ENCODE assay signal across 26 mouse cellular contexts in the genomic region with DNA sequence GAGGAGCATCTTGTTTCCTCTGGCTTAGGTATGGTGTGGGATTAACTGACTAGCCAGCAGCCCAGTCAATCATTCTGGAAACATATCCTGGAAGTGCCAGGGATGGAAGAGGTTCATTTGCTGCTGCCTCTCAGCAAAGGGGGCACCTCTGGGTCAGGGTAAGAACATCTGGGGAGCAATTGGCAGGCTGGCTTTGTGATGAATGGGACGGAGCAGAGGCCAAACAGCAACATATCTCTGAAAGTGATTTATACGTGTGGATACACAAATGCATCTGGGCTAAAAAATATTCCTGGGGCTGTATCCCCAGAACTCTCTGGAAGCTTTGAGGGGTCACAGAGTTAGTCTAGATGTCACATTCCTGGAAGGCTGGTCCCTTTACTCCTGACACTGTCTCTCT.
A peak's percentile ranks its signal among the peaks of the same experiment; 100 is the strongest.
DNase-seq lines count a peak whose midpoint lies in the region; ATAC-seq lines count a peak whose summit lies in the region.
"Had no signal": no experiment of that assay in that cellular context is flagged by ENCODE, and none has a peak within 500 bp of the region (broad histone marks: within the 10 kb centered on the region; RNA-seq: fewer than 3 reads in every experiment).

No protein-coding gene starts in this region.

- no peaks in the 10 kb centered on the region for H3K4me1 ChIP-seq in neural tube, embryonic 15.5 days
- H3K4me1 ChIP-seq in forebrain, embryonic 15.5 days = no peaks in the 10 kb centered on the region
- H3K4me1 ChIP-seq: forebrain, embryonic 13.5 days had no signal

- H3K4me3 ChIP-seq in neural tube, embryonic 15.5 days (replicated peaks) = no peak overlapping the region
- no peak overlapping the region for H3K4me3 ChIP-seq in forebrain, embryonic 15.5 days
- H3K4me3 ChIP-seq: embryonic facial prominence, embryonic 10.5 days; embryonic facial prominence, embryonic 12.5 days; forebrain, embryonic 13.5 days had no signal

- no peak for ATAC-seq in neural tube, embryonic 15.5 days (ENCODE audit: low FRiP score)
- no peak for ATAC-seq in forebrain, embryonic 15.5 days (replicated peaks)
- ATAC-seq: activated CD4-positive, CD25-positive, alpha-beta regulatory T cell, adult 4 months; CD4-positive, CD25-positive, alpha-beta regulatory T cell, adult 4 months; forebrain, embryonic 13.5 days; forebrain, embryonic 16.5 days; Patski had no signal

- no peak overlapping the region for H3K27ac ChIP-seq in neural tube, embryonic 15.5 days (replicated peaks)
- no peak overlapping the region for H3K27ac ChIP-seq in forebrain, embryonic 15.5 days (replicated peaks)
- H3K27ac ChIP-seq: embryonic facial prominence, embryonic 10.5 days; embryonic facial prominence, embryonic 12.5 days; forebrain, embryonic 13.5 days had no signal

- peaks cover 4% of the 10 kb centered on the region; the same call in 1 of the 2 replicates for H3K9me3 ChIP-seq in neural tube, embryonic 15.5 days (replicated peaks)
- H3K9me3 ChIP-seq in forebrain, embryonic 15.5 days = 0 out of 2 replicates have a peak, but pooled peaks cover 2% of the 10 kb centered on the region
- H3K9me3 ChIP-seq: forebrain, embryonic 13.5 days; G1E had no signal

- no peak overlapping the region for H3K9ac ChIP-seq in neural tube, embryonic 15.5 days (replicated peaks)
- no peak overlapping the region for H3K9ac ChIP-seq in forebrain, embryonic 15.5 days (replicated peaks)
- H3K9ac ChIP-seq: embryonic facial prominence, embryonic 12.5 days; forebrain, embryonic 13.5 days had no signal

- H3K36me3 ChIP-seq in neural tube, embryonic 15.5 days = no peaks in the 10 kb centered on the region
- H3K36me3 ChIP-seq in forebrain, embryonic 15.5 days = no peaks in the 10 kb centered on the region
- H3K36me3 ChIP-seq: embryonic facial prominence, embryonic 10.5 days; embryonic facial prominence, embryonic 12.5 days; G1E had no signal

- DNase-seq in embryo, embryonic 10 days (ENCODE audit: low spot score) = peak; percentile 33
- DNase-seq in embryo, embryonic 9.5 days (ENCODE audit: extremely low spot score) = no peak
- DNase-seq in neural tube, embryonic 10.5 days (ENCODE audit: extremely low spot score, low spot score) = peak; percentile 35
- DNase-seq in embryo, embryonic 11 days = peak; percentile 16
- peak; percentile 12 for DNase-seq in yolk sac, embryonic 10.5 days (ENCODE audit: low spot score)
- DNase-seq in spleen, postnatal 10 days (ENCODE audit: low spot score in 2 of 2) = no peak
- DNase-seq: adrenal gland, adult 8-10 months; adrenal gland, postnatal 14 days; adrenal gland, postnatal 36 days; B cell, adult 2 months; cerebellum, adult 11 months; cerebellum, adult 18-20 months; cerebellum, adult 8-10 months; cerebellum, adult 9-11 months; cerebellum, postnatal 25 days had no signal

- no peak overlapping the region for H3K4me2 ChIP-seq in neural tube, embryonic 15.5 days
- no peak overlapping the region for H3K4me2 ChIP-seq in forebrain, embryonic 15.5 days (replicated peaks)
- H3K4me2 ChIP-seq: embryonic facial prominence, embryonic 12.5 days; forebrain, embryonic 13.5 days had no signal

- no peaks in the 10 kb centered on the region for H3K27me3 ChIP-seq in neural tube, embryonic 15.5 days (replicated peaks)
- H3K27me3 ChIP-seq in forebrain, embryonic 15.5 days = no peaks in the 10 kb centered on the region
- H3K27me3 ChIP-seq: CH12.LX; embryonic facial prominence, embryonic 12.5 days; forebrain, embryonic 13.5 days had no signal

- 68% methylated on average over 2 of the region's 2 CpGs for WGBS in neural tube, embryonic 15.5 days
- WGBS in forebrain, embryonic 15.5 days = 84% methylated on average over 2 of the region's 2 CpGs

Comparison
In these comparisons a context has a peak if more than half of its experiments do, and no peak if none do; other contexts are left out.
1. DNase-seq: peak in embryo, embryonic 10 days (single experiment), neural tube, embryonic 10.5 days (single experiment), embryo, embryonic 11 days (single experiment) and yolk sac, embryonic 10.5 days (single experiment); none in embryo, embryonic 9.5 days (single experiment) and spleen, postnatal 10 days (0 of 2).